Mouse (Mus musculus): Measurements from ENCODE around the gene Fam162a. TPM values are rescaled to one million over a fixed set of nuclear protein-coding genes. Genes with fewer than 3 reads are reported as not detected.
"Not testable (repeated sequence)": the region's sequence is repeated elsewhere in the genome, so short reads cannot be mapped to it uniquely, and the experiment has no call there.

The Fam162a gene
- polyA plus RNA-seq, 1 experiment = 7.9 TPM

DNA sequence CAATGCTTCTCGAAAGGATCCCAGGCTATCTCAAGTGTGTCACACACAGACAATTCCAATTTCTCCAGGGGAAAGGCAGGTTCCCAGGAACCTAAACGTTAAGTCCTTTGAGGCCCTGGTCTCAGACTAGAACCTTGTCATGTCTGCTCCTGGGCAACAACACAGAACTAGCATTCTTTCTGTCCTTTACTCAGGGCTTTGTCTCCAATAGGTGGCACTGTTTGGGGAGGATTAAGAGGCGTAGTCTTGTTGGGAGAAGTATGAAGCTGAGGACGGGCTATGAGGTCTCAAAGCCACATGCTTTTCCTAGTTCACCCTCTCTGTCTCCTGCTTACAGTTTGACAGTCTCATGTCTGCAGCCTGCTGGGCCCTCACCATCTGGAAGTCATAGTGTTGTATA, 23.9 kb downstream of the Fam162a start:
- H3K27me3 ChIP-seq (ENCODE audit: control insufficient read depth) = no peaks in the 10 kb centered on the region
- no peak overlapping the region for H3K4me3 ChIP-seq (replicated peaks)
- TF ChIP-seq TAL1 (IDR thresholded peaks at IDR 0.05; ENCODE audit: low read length) = no peak
- no peak for TF ChIP-seq GATA1 (IDR thresholded peaks at IDR 0.05; ENCODE audit: low read length)
- H3K36me3 ChIP-seq (ENCODE audit: control insufficient read depth) = peaks cover 95% of the 10 kb centered on the region
- no peaks in the 10 kb centered on the region for H3K9me3 ChIP-seq (ENCODE audit: control insufficient read depth, low read length)
- peaks cover 3% of the 10 kb centered on the region for H3K4me1 ChIP-seq (ENCODE audit: control insufficient read depth)

DNA sequence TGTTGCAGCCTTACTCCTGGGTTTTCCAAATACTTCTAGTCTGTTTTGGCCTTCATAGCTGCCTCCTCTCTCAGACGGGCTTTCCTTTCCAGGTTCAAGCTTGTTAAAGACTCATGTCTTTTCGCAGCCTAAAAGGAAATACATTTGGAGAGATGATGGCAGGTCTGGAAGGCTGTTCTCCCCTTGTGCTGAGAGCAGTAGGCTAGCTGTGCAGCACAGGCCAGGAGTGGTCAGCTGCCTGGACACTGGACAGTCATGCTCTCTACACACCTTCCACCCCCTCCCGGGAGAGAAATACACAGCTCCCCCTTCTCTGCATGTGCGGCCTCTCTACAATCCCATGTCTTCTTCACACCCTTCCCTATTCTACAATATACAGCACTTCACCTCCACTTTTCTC, 27.4 kb downstream of the Fam162a start:
- Histone ChIP-seq H3K4me1 (ENCODE audit: control insufficient read depth) (peaks cover 30% of the 10 kb centered on the region), H3K9me3 (ENCODE audit: control insufficient read depth, low read length) (no peaks in the 10 kb centered on the region), H3K27me3 (ENCODE audit: control insufficient read depth) (no peaks in the 10 kb centered on the region), H3K36me3 (ENCODE audit: control insufficient read depth) (peaks cover 67% of the 10 kb centered on the region), H3K4me3 (replicated peaks) (no peak overlapping the region)
- TF ChIP-seq TAL1 (IDR thresholded peaks at IDR 0.05; ENCODE audit: low read length) (no peak), GATA1 (IDR thresholded peaks at IDR 0.05; ENCODE audit: low read length) (no peak)

DNA sequence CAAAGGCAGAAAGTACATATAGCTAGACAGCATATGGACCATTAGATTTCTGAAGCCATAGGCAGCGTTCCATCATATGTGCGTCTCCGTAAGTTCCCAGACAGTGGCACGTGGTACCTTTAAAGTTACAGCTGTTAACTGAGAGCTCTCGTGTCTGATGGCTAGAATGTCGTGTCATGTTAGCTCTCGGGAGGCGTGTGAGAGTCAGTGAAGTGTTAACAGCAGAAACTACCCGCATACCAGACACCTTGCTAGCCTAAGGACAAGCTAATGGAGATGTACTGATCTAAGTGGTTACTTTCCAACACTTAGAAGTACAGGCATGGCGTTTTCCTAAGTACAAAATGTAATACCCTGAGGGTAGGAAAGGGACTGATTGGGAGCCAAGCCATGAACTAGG, 28.3 kb downstream of the Fam162a start:
- Histone ChIP-seq H3K4me3 (replicated peaks) (no peak overlapping the region), H3K36me3 (ENCODE audit: control insufficient read depth) (peaks cover 62% of the 10 kb centered on the region), H3K4me1 (ENCODE audit: control insufficient read depth) (peaks cover 30% of the 10 kb centered on the region), H3K9me3 (ENCODE audit: control insufficient read depth, low read length) (no peaks in the 10 kb centered on the region), H3K27me3 (ENCODE audit: control insufficient read depth) (no peaks in the 10 kb centered on the region)
- no peak for TF ChIP-seq GATA1 (IDR thresholded peaks at IDR 0.05; ENCODE audit: low read length)

DNA sequence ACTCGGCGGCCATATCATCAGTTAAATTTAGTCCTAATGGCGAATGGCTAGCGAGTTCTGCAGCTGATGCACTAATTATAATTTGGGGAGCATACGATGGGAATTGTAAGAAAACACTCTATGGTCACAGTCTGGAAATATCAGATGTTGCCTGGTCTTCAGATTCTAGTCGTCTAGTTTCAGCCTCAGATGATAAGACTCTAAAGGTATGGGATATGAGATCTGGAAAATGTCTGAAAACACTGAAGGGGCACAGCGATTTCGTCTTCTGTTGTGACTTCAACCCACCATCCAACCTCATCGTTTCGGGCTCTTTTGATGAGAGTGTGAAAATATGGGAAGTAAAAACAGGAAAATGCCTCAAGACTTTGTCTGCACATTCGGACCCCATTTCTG, 29.8 kb downstream of the Fam162a start:
- Histone ChIP-seq H3K9me3 (ENCODE audit: control insufficient read depth, low read length) (no peaks in the 10 kb centered on the region), H3K4me3 (replicated peaks) (peak overlapping the region; percentile 84), H3K4me1 (ENCODE audit: control insufficient read depth) (peaks cover 30% of the 10 kb centered on the region), H3K27me3 (ENCODE audit: control insufficient read depth) (no peaks in the 10 kb centered on the region), H3K36me3 (ENCODE audit: control insufficient read depth) (peaks cover 60% of the 10 kb centered on the region)
- TF ChIP-seq TAL1 (IDR thresholded peaks at IDR 0.05; ENCODE audit: low read length) (no peak), GATA1 (IDR thresholded peaks at IDR 0.05; ENCODE audit: low read length) (no peak)

DNA sequence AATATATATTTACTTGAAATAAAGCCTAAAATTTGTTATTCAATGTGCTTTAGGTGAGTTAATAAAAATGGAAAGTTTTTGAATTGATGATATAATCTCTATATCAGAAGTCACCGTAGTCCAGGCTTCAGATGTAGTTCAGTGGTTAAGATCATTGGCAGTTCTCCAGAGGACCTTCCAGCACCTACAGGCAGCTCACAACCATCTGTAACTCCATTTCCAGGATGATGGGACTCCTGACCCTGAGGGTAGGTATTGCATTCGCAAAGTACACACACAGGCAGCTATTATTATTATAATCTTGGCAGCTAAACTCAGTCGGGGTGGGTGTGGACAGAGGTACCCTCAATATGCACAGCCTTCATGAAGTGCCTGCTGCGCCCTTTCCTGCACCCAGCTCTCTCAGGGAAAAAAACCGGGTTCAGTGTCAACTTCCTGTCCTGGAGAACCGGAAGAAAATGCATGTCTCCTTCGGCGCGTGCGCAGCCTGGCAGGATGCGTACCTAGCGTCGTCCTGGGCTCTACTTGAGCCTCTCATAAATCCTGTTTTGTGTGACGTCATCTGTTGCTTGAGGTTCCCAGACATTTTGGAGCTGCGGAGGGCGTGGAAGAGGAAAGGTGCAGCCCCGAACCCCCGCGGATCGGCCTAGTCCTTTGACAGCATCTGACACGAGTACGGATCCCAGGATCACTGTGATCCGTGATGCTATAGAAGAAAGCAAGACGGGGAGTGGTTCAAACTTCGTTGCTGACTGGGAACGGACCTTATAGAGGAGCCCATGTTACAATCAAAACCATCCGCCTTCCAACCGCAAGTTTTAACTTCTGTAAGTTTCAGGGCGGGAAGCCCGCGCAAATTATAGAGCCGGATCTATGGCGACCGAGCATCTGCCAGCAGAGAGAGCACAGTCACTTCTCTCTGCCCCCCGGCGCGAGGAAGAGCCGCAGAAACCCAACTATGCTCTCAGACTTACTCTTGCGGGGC, 30.5 kb downstream of the Fam162a start, which contains the start of gene Wdr5b:
Wdr5b (plus strand) TSS at position 551 of the 985 bp plus-strand sequence.
- Histone ChIP-seq H3K4me1 (ENCODE audit: control insufficient read depth) (peaks cover 30% of the 10 kb centered on the region), H3K4me3 (replicated peaks) (peak within 1 kb of the TSS; percentile 84), H3K27me3 (ENCODE audit: control insufficient read depth) (no peaks in the 10 kb centered on the region), H3K36me3 (ENCODE audit: control insufficient read depth) (peaks cover 59% of the 10 kb centered on the region), H3K9me3 (ENCODE audit: control insufficient read depth, low read length) (no peaks in the 10 kb centered on the region)
- TF ChIP-seq TAL1 (IDR thresholded peaks at IDR 0.05; ENCODE audit: low read length) = no peak
- TF ChIP-seq GATA1 (IDR thresholded peaks at IDR 0.05; ENCODE audit: low read length) = no peak

DNA sequence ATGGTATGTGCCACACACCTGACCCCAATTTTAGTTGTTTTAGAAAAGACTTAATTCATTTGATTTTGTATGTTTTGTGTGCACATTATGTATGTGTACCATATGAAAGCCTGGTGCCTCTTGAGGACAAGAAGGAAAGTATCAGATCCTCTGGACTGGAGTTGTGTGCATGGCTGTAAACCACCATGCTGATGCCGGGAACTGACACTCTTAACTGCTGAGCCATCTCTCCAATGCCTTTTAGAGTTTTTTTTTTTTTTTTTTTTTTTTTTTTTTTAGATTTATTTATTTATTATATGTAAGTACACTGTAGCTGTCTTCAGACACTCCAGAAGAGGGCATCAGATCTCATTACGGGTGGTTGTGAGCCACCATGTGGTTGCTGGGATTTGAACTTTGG, 43.3 kb downstream of the Fam162a start:
- H3K4me1 ChIP-seq (ENCODE audit: control insufficient read depth); H3K27me3 ChIP-seq (ENCODE audit: control insufficient read depth); H3K9me3 ChIP-seq (ENCODE audit: control insufficient read depth, low read length); H3K4me3 ChIP-seq (replicated peaks): not testable (repeated sequence)
- H3K36me3 ChIP-seq (ENCODE audit: control insufficient read depth) = peaks cover 83% of the 10 kb centered on the region

DNA sequence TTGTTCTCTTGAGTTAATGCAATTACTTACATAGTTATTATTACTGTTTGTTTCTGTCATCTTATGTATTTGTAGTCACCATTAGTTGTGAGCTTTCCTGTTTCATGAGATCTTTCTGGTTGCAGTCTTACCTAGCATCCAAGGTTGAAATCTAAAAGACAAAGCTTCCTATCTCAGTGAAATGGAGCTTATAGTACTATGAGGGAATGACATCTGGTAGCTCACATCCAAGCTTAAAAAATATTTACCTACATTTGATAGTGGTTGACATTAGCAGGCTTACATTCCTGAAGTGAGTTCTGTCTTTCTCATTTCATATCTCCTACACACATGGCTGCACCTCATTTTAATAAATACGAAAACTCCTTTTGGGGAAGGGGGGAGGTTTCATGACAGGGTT, 55.1 kb downstream of the Fam162a start:
- Histone ChIP-seq H3K9me3 (ENCODE audit: control insufficient read depth, low read length) (no peaks in the 10 kb centered on the region), H3K36me3 (ENCODE audit: control insufficient read depth) (peaks cover 92% of the 10 kb centered on the region), H3K4me3 (replicated peaks) (no peak overlapping the region), H3K27me3 (ENCODE audit: control insufficient read depth) (no peaks in the 10 kb centered on the region), H3K4me1 (ENCODE audit: control insufficient read depth) (no peaks in the 10 kb centered on the region)
- TF ChIP-seq GATA1 (IDR thresholded peaks at IDR 0.05; ENCODE audit: low read length) (no peak), TAL1 (IDR thresholded peaks at IDR 0.05; ENCODE audit: low read length) (no peak)

DNA sequence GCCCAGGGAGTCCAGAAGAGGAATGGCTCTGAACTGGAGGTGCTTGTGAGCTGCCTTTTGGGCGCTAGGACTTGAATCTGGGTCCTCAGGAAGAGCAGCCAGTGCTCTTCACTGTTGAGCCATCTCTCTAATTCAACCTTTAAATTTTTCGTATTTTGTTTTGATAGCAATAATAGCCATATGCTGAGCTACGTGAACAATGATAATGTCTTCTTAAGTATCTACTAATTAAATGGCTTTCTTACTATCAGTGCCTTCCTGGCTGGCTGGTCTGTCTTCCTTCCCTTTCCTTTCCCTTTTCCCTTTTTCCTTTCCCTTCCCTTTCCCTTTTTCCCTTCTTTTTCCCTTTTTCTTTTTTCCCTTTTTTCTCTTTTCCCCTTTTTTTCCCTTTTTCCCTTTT, 63.0 kb downstream of the Fam162a start:
- no peaks in the 10 kb centered on the region for H3K4me1 ChIP-seq (ENCODE audit: control insufficient read depth)
- H3K36me3 ChIP-seq (ENCODE audit: control insufficient read depth) = peaks cover 78% of the 10 kb centered on the region
- no peaks in the 10 kb centered on the region for H3K9me3 ChIP-seq (ENCODE audit: control insufficient read depth, low read length)
- H3K27me3 ChIP-seq (ENCODE audit: control insufficient read depth) = no peaks in the 10 kb centered on the region
- no peak overlapping the region for H3K4me3 ChIP-seq (replicated peaks)
- TF ChIP-seq TAL1 (IDR thresholded peaks at IDR 0.05; ENCODE audit: low read length) (no peak), GATA1 (IDR thresholded peaks at IDR 0.05; ENCODE audit: low read length) (no peak)

DNA sequence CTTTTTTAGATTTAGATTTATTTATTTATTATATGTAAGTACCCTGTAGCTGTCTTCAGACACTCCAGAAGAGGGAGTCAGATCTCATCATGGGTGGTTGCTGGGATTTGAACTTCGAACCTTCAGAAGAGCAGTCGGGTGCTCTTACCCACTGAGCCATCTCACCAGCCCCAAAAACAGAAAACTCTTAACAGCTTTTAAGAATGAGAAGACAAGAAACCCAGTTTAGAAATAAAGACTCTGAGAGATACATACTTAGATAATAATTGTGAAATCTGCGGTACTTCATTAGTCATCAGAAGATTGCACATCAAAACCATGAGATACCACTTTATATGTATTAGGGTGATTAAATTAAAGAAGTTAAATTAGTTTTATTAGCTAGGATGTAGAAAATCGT, 72.5 kb downstream of the Fam162a start:
- H3K4me3 ChIP-seq (replicated peaks); H3K4me1 ChIP-seq (ENCODE audit: control insufficient read depth); H3K9me3 ChIP-seq (ENCODE audit: control insufficient read depth, low read length); H3K27me3 ChIP-seq (ENCODE audit: control insufficient read depth): not testable (repeated sequence)
- peaks cover 41% of the 10 kb centered on the region for H3K36me3 ChIP-seq (ENCODE audit: control insufficient read depth)

Other genes starting within 250 kb of the Fam162a start
- gene Parp14, start 200.1 kb downstream of the Fam162a start, polyA plus RNA-seq (2012) = 0.18 TPM in 1 of 2 replicates, not detected in the other
- 0.03 and 0.05 TPM in 2 replicates for gene Parp9, start 133.1 kb downstream of the Fam162a start, polyA plus RNA-seq (2012)
- gene Dtx3l, start 132.4 kb downstream of the Fam162a start, polyA plus RNA-seq (2012) = 0.03 and 0.04 TPM in 2 replicates
- 2.7 and 5.2 TPM in 2 replicates for gene Kpna1, start 92.8 kb downstream of the Fam162a start, polyA plus RNA-seq (2012)
- 0.02 and 0.03 TPM in 2 replicates for gene Wdr5b, start 30.4 kb downstream of the Fam162a start, polyA plus RNA-seq (2012)
- gene Ccdc58, start 91 bp upstream of the Fam162a start, polyA plus RNA-seq (2012) = 0.13 and 0.17 TPM in 2 replicates
- not detected in 2 replicates for gene Csta1, start 59.6 kb upstream of the Fam162a start, polyA plus RNA-seq (2012)
- gene Stfa2l1, start 85.2 kb upstream of the Fam162a start, polyA plus RNA-seq (2012) = not detected in 2 replicates
- gene Gm5483, start 112.6 kb upstream of the Fam162a start, polyA plus RNA-seq (2012) = 0.16 TPM in 1 of 2 replicates, not detected in the other
- not detected in 2 replicates for gene Gm5416, start 138.8 kb upstream of the Fam162a start, polyA plus RNA-seq (2012)
- gene 2010005H15Rik, start 149.9 kb upstream of the Fam162a start, polyA plus RNA-seq (2012) = not detected in 2 replicates
- not detected in 2 replicates for gene Stfa1, start 205.4 kb upstream of the Fam162a start, polyA plus RNA-seq (2012)

All from erythroblast, embryonic 14.5 days (primary cell).